Mouse (Mus musculus): Measurements from ENCODE around the gene Camta1. TPM values are rescaled to one million over a fixed set of nuclear protein-coding genes. Genes with fewer than 3 reads are reported as not detected.

The Camta1 gene
- polyA plus RNA-seq, 1 experiment, result 7.7 TPM

DNA sequence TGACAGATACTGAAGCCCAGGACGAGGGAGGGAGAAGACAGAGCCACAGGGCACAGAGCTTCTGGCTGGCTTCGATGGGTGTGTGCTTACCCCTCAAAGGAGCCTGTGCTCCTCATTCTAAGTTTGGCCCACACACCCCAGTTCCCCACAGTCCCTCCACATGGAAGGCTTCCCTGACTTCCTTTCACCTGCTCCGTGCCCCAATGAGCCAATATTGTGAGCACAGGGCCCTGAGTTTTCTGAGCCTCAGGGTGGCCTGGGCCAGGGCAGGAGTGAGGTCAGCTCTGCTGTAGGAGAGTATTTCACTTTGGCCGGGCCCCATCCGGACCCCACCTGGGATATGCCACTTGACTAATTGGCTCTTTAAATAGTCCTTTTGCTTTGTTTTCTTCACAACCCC, 724.0 kb downstream of the Camta1 start:
- H3K27me3 ChIP-seq (replicated peaks; ENCODE audit: control insufficient read depth, insufficient read depth, low read length), result no peaks in the 10 kb centered on the region
- H3K27ac ChIP-seq (ENCODE audit: insufficient read depth, low read depth, low read length), result no peak overlapping the region
- no peak for DNase-seq
- no peak for TF ChIP-seq POLR2A (IDR thresholded peaks at IDR 0.05; ENCODE audit: low read depth, low read length)
- TF ChIP-seq CTCF (conservative IDR thresholded peaks at IDR 0.05; ENCODE audit: insufficient read depth, insufficient read length, low read depth, low read length), result no peak
- H3K4me3 ChIP-seq (ENCODE audit: insufficient read depth, low read depth, low read length), result no peak overlapping the region
- 67% methylated on average over 5 of the region's 5 CpGs for WGBS
- no peaks in the 10 kb centered on the region for H3K4me1 ChIP-seq (ENCODE audit: control insufficient read depth, insufficient read depth, low read length)
- H3K36me3 ChIP-seq (ENCODE audit: control insufficient read depth, insufficient read depth, low read length), result no peaks in the 10 kb centered on the region

DNA sequence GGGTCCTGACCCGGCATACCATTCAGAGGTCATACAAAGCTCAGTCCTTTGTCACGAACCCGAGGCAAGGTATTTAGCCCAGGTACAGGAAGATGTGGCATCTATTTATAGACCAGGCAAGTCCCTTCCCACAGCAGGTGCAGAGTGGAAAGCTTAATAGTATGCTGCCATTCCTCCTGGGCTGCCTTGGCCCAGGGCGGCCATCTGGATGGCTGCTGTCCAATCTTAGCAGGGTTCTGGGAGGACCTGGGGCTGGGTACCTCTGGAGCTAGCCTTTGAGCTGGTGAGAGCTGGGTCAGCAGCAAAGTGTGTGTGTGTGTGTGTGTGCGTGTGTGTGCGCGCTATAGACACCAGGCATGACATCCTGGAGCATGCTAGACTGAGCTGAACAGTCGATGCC, 726.2 kb downstream of the Camta1 start:
- peak; percentile 4 for DNase-seq
- 66% methylated on average over 8 of the region's 8 CpGs for WGBS
- Histone ChIP-seq H3K27me3 (replicated peaks; ENCODE audit: control insufficient read depth, insufficient read depth, low read length) (no peaks in the 10 kb centered on the region), H3K36me3 (ENCODE audit: control insufficient read depth, insufficient read depth, low read length) (no peaks in the 10 kb centered on the region), H3K4me3 (ENCODE audit: insufficient read depth, low read depth, low read length) (no peak overlapping the region), H3K4me1 (ENCODE audit: control insufficient read depth, insufficient read depth, low read length) (no peaks in the 10 kb centered on the region), H3K27ac (ENCODE audit: insufficient read depth, low read depth, low read length) (no peak overlapping the region)
- TF ChIP-seq CTCF (conservative IDR thresholded peaks at IDR 0.05; ENCODE audit: insufficient read depth, insufficient read length, low read depth, low read length) (no peak), POLR2A (IDR thresholded peaks at IDR 0.05; ENCODE audit: low read depth, low read length) (no peak)

DNA sequence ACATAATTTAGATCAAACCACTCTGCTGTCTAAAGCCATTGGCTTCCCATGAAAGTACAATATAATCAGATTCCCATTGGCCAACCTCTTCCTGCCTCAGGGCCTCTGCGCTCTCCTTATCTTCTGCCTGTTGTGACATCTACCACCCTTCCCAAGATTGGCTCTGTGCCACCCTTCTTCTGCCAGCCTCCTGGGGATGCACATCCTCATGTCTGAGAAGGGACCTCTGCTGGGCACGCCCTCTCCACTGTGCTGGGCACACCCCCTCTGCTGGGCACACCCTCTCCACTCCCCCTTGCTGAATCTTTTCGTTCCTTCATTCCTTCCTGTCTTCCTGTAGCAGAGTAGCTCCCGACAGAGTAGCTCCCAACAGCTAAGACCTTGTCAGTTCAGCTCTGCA, 727.9 kb downstream of the Camta1 start:
- H3K36me3 ChIP-seq (ENCODE audit: control insufficient read depth, insufficient read depth, low read length), result no peaks in the 10 kb centered on the region
- no peaks in the 10 kb centered on the region for H3K4me1 ChIP-seq (ENCODE audit: control insufficient read depth, insufficient read depth, low read length)
- WGBS, result 57% methylated on average over 4 of the region's 4 CpGs
- no peaks in the 10 kb centered on the region for H3K27me3 ChIP-seq (replicated peaks; ENCODE audit: control insufficient read depth, insufficient read depth, low read length)
- H3K4me3 ChIP-seq (ENCODE audit: insufficient read depth, low read depth, low read length), result no peak overlapping the region
- DNase-seq, result no peak
- TF ChIP-seq POLR2A (IDR thresholded peaks at IDR 0.05; ENCODE audit: low read depth, low read length) (no peak), CTCF (conservative IDR thresholded peaks at IDR 0.05; ENCODE audit: insufficient read depth, insufficient read length, low read depth, low read length) (no peak)
- no peak overlapping the region for H3K27ac ChIP-seq (ENCODE audit: insufficient read depth, low read depth, low read length)

GRCm38 (mm10) chr4:151132493-151132892, 729.2 kb downstream of the Camta1 start:
- WGBS, result 69% methylated on average over 9 of the region's 9 CpGs
- Histone ChIP-seq H3K36me3 (ENCODE audit: control insufficient read depth, insufficient read depth, low read length) (no peaks in the 10 kb centered on the region), H3K4me1 (ENCODE audit: control insufficient read depth, insufficient read depth, low read length) (no peaks in the 10 kb centered on the region), H3K4me3 (ENCODE audit: insufficient read depth, low read depth, low read length) (no peak overlapping the region), H3K27me3 (replicated peaks; ENCODE audit: control insufficient read depth, insufficient read depth, low read length) (no peaks in the 10 kb centered on the region), H3K27ac (ENCODE audit: insufficient read depth, low read depth, low read length) (no peak overlapping the region)
- no peak for DNase-seq
- TF ChIP-seq POLR2A (IDR thresholded peaks at IDR 0.05; ENCODE audit: low read depth, low read length), result no peak
- TF ChIP-seq CTCF (conservative IDR thresholded peaks at IDR 0.05; ENCODE audit: insufficient read depth, insufficient read length, low read depth, low read length), result no peak

GRCm38 (mm10) chr4:151130756-151131490, 730.8 kb downstream of the Camta1 start:
- Histone ChIP-seq H3K4me1 (ENCODE audit: control insufficient read depth, insufficient read depth, low read length) (no peaks in the 10 kb centered on the region), H3K36me3 (ENCODE audit: control insufficient read depth, insufficient read depth, low read length) (no peaks in the 10 kb centered on the region), H3K27ac (ENCODE audit: insufficient read depth, low read depth, low read length) (no peak overlapping the region), H3K4me3 (ENCODE audit: insufficient read depth, low read depth, low read length) (no peak overlapping the region), H3K27me3 (replicated peaks; ENCODE audit: control insufficient read depth, insufficient read depth, low read length) (no peaks in the 10 kb centered on the region)
- no peak for TF ChIP-seq CTCF (conservative IDR thresholded peaks at IDR 0.05; ENCODE audit: insufficient read depth, insufficient read length, low read depth, low read length)
- no peak for TF ChIP-seq POLR2A (IDR thresholded peaks at IDR 0.05; ENCODE audit: low read depth, low read length)
- 56% methylated on average over 9 of the region's 9 CpGs for WGBS
- DNase-seq, result no peak

DNA sequence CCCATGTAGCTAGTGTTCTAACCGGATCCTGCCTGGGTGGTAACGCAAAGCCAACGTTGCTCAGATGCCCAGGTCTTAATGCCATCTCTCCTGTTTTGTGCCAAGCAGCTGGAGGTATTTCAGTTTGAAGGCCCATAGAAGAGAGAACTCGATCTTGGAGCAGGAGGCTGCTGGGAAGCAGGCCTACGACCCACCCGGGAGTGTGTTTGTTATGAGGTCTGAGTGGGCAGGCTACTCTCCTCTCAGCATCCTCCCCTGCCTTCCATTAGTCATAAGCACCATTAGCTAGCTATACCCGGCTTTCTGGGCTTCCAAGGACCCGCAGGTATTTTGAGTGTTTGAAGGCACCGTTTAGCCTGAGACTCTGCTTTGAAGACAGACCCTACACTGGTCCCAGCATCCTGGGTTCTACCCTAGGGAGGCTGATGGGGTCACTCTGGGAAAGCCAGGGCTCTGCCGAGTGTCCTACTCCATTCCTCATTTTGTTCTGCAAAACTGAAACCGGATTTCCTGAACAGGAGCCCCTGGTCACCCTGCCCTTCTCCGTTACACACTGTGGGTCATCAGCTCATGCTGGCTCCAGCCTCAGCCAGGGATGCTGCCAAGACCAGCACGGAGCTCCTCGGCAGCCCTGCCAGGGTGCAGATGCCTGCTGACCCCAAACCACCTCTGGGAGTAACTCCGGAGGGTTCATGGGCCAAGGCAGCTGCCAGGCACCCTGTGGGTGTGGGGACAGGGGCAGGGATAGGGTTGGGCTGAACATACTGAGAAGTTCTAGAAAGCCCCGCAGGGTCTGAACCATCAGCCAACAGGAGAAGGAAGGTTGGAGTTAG, 731.7 kb downstream of the Camta1 start:
- H3K4me1 ChIP-seq (ENCODE audit: control insufficient read depth, insufficient read depth, low read length), result no peaks in the 10 kb centered on the region
- TF ChIP-seq POLR2A (IDR thresholded peaks at IDR 0.05; ENCODE audit: low read depth, low read length), result no peak
- no peak for TF ChIP-seq CTCF (conservative IDR thresholded peaks at IDR 0.05; ENCODE audit: insufficient read depth, insufficient read length, low read depth, low read length)
- DNase-seq, result no peak
- 44% methylated on average over 16 of the region's 16 CpGs for WGBS
- H3K4me3 ChIP-seq (ENCODE audit: insufficient read depth, low read depth, low read length), result no peak overlapping the region
- no peaks in the 10 kb centered on the region for H3K36me3 ChIP-seq (ENCODE audit: control insufficient read depth, insufficient read depth, low read length)
- no peaks in the 10 kb centered on the region for H3K27me3 ChIP-seq (replicated peaks; ENCODE audit: control insufficient read depth, insufficient read depth, low read length)
- no peak overlapping the region for H3K27ac ChIP-seq (ENCODE audit: insufficient read depth, low read depth, low read length)
